Mouse (Mus musculus) layer of hippocampus, adult 11-12 months (tissue): ENCODE results near the gene Pomt2.
A peak's percentile ranks its signal among the peaks of the same experiment; 100 is the strongest.

Experiments used
- DNase-seq: peaks from one replicate; pipeline ENCODE4 v3.0.0; 2022; ENCODE audit warnings: low spot score

Gene Pomt2

GRCm38 (mm10) chr12:87127256-87127655 lies 20.5 kb downstream of the Pomt2 start:
- DNase-seq: no peak

GRCm38 (mm10) chr12:87121918-87122589 lies 25.7 kb downstream of the Pomt2 start:
- DNase-seq: no peak

- no peak for DNase-seq
These were observed 40.3 kb downstream of the Pomt2 start for GRCm38 (mm10) chr12:87107357-87107977.

- DNase-seq: no peak
These were observed 43.0 kb downstream of the Pomt2 start for GRCm38 (mm10) chr12:87104796-87105195.

DNA sequence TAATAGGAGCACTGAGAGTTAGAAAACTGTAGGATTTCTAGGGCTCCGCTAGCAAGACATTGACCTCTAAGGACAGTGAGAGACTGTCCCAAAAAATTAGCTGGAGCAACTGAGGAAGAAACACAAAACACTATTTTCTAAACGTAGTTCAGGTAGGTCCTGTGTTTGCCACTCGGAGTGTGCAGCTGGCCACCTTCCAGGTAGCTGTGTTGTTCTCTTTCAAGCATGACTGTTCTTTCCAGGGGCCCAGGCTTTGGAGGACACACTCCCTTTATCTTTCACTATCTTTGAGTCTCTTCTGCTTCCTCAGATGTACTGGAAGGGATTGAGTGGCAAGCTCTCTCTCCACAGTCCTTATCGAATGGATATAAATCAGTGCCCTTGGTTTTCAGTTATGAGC lies 44.3 kb downstream of the Pomt2 start:
- no peak for DNase-seq

DNA sequence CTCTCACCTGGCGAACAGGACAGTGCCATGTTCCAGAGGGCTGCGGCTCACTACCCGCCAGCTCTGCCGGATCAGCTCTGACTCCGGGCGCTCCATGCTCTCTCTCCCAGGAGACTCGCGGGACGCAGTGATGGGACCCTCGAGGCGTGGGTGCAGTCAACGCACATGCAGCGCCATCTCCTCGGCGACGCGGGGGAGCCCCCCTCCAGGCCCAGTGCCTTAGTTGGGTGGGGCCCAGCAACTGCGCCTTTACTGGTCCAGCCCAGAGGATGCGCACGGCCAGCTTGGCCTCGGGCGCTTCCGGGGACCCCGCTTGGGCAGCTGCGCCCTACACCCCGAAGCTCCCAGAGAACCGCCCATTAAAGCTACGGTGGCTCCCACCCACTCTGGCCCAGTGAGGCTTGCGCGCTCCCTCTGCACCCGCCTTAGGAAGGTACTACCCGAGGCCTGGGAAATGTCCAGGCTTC lies 45.6 kb downstream of the Pomt2 start, which contains the start of gene Ngb:
Gene Ngb (minus strand): TSS at position 375 of the 467 bp plus-strand sequence.
- no peak for DNase-seq

DNA sequence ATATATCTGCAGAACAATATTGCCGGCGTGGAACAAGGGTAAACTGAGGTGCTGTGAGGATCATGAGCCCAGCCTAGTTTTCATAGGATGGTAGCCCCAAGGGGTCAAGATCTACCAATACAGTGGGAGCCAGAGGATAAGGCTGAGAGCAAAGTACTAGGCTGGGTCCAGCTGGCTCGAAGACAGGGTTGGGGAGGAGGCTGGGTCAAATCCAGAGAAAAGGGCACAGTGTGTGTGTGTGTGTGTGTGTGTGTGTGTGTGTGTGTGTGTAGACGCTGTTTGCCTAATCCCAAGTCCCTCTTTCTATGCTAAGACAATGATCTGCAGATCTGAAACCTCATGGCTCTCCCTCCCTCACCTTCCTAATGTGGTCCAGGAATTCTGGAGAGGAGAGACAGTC lies 47.4 kb downstream of the Pomt2 start:
- no peak for DNase-seq

DNA sequence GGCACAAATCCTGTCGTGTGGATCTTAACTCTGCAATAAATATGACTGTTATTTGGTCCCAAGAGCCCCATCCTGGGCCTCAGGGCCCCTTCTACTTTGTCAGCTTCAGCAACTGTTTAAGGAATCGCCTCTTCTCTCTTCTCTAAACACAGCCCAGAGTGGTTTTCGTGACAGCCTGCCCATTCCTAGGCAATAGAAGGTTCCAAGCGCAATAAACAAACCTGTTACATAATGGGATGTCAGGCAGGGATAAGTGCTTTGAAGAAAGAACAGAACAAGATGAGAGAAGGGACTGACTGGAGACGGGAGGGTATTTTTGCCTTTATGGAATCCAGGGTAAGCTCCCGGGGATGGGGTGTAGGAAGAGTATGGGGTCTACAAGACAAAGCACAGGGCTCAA lies 54.1 kb downstream of the Pomt2 start:
- DNase-seq: no peak

GRCm38 (mm10) chr12:87093249-87093648 lies 54.5 kb downstream of the Pomt2 start:
- no peak for DNase-seq

GRCm38 (mm10) chr12:87091916-87092315 lies 55.9 kb downstream of the Pomt2 start:
- no peak for DNase-seq

DNA sequence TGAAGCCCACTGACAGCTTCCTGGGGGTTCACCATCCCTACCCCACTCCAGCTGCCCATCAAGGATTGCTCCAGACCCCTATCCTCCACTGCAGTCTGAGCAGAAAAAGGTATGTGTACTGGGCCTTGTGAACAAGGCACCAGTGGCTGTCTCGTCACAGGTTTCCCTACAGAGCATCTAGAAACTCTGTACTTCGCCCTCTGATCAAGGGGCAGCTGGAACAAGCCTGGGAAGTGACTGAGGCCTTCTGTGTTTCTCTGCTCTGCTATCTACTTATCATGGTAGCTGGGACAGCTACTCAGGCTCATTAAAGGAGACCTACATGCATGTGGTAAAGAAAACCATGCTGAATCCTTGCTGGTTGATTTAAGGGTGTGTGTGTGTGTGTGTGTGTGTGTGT lies 58.1 kb downstream of the Pomt2 start:
- no peak for DNase-seq

- no peak for DNase-seq
These were observed 58.5 kb downstream of the Pomt2 start for GRCm38 (mm10) chr12:87089255-87089654.

DNA sequence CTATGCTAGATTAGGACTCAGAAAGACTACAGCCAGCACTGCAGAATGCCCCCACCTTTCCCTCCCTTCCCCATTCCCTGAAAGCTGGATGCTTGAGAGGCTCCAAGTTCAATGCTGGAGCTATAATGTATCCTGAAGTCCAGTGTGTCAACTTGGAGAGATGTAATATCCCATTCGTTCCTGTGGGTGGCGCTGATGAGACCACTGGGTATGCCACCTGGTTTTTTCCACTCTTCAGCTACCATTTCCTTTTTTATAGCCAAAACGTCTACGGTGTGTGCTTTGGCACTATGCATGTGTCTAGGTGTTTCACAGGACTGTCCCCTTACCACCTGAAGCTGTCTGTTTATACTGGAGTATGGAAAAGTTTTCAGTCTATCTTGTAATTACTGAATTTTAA lies 59.4 kb downstream of the Pomt2 start:
- DNase-seq: peak; percentile 39

- DNase-seq: no peak
These were observed 60.5 kb downstream of the Pomt2 start for GRCm38 (mm10) chr12:87087236-87087635.

- no peak for DNase-seq
These were observed 65.0 kb downstream of the Pomt2 start for GRCm38 (mm10) chr12:87082797-87083196.

DNA sequence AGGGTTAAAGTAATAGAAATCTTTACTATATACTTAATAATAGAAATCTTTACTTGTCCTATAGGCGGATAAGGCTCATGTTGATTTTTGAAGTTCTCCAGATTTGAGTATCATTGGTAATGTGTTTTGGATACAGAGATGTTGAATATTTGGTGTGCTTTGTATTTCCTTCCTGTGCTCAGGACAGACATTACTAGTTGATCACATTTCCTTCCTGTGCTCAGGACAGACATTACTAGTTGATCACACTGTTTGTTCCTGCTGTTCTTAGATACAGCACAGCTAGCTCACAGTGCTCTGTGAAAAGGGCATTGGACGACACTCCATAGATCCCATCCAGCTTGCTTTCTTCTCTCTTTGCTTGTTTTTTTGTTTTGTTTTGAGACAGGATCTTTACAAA lies 71.2 kb downstream of the Pomt2 start:
- DNase-seq: no peak

DNA sequence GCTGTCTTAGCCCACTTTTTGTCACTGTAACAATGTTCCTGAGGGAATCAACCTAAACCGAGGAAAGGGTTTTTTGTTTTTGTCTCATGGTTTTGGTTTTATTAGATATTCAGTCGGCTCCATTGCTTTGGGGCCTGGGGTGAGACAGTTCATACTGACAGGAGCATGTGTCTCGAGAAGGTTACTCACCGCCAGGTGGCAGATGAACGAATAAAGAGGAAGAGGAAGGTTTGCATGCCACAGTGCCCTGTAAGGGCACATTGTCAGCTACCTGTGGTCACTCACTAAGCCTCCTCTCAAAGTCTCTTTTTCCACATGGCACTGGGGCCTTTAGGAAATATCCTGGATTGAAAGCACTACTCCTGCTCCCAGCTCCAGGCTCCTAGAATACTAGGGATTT lies 77.2 kb downstream of the Pomt2 start:
- DNase-seq: no peak

- DNase-seq: peak; percentile 64
These were observed 81.3 kb downstream of the Pomt2 start for GRCm38 (mm10) chr12:87066429-87066828.

DNA sequence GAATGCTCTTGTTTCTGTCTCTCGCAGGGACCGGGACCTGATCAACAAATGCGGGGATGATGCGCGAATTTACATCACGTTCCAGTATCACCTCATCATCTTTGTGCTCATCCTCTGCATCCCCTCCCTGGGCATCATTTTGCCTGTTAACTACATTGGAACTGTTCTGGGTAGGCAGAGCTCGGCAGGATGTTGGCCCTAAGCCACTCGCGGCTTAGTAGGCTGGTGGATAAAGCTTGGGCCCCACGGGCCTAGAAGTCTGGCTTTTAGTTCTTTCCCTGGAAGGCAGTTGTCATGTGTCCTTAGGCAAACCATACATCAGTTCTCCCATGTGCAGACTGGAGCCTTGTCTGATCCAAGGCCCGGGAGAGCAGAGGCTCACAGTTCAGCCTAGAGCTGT lies 82.3 kb downstream of the Pomt2 start:
- no peak for DNase-seq

DNA sequence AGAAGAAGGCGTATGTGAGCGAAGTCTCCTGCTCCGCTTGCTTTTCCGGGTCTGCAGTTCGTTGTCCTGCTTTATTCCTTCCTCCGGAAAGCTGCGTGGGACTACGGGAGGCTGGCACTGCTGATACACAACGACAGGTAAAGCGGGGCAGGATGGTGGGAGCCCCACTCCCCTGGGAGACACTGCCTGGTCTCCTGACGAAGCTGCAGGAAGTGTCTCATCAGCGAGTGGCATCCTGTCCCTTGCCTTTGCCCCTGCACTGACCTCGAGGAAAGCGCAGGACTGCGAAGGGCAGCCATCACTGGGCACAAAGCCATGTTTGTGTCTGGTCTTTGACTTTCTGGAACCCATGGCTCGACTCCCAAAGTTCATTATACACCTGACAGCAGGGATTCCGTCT lies 90.7 kb downstream of the Pomt2 start:
- DNase-seq: no peak
